Mouse (Mus musculus) hindlimb bud, embryonic 11.5 days (tissue): ENCODE results near the gene Hist2h2be.
A peak's percentile ranks its signal among the peaks of the same experiment; 100 is the strongest.
"Not testable (repeated sequence)": the region's sequence is repeated elsewhere in the genome, so short reads cannot be mapped to it uniquely, and the experiment has no call there.

Experiments
- DNase-seq: peaks from one replicate; pipeline ENCODE4 v3.0.0-alpha.2; 2012; ENCODE audit warnings: low read depth, low spot score; ENCODE audit errors: extremely low spot score

Hist2h2be gene

DNA sequence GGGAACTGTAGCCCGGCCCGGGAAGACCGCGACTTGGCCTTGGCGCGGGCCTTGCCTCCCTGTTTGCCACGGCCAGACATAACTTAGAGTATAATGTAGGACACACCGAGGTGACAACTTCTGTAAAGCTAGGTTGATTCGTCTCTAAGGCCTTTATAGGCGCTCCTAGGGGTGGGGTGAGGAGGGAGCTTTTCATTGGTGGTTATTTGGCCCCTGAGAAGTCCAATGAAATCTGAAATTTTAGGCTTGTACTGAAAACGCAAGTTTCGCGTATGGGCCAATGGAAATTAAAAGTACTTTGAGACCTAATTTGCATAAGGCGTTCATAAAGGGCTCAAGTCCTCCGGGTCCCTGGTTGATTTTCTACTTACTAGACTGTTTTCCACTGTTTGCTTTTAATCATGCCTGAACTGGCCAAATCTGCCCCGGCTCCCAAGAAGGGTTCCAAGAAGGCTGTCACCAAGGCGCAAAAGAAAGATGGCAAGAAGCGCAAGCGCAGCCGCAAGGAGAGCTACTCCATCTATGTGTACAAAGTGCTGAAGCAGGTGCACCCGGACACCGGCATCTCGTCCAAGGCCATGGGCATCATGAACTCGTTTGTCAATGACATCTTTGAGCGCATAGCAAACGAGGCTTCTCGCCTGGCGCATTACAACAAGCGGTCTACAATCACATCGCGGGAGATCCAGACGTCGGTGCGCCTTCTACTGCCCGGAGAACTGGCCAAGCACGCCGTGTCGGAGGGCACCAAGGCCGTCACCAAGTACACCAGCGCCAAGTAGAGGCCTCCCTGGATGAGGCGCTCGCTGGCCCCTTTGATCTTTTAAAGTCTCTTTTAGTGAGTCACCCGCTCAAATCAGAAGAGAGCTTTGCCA, at the start of gene Hist2h2be, which contains the start of gene Hist2h2ac:
Gene Hist2h2be, plus strand, starts transcription at position 355 of the 875 bp plus-strand sequence.
Gene Hist2h2ac, minus strand, starts transcription at position 116 of the 875 bp plus-strand sequence.
- DNase-seq = peak; percentile 90

DNA sequence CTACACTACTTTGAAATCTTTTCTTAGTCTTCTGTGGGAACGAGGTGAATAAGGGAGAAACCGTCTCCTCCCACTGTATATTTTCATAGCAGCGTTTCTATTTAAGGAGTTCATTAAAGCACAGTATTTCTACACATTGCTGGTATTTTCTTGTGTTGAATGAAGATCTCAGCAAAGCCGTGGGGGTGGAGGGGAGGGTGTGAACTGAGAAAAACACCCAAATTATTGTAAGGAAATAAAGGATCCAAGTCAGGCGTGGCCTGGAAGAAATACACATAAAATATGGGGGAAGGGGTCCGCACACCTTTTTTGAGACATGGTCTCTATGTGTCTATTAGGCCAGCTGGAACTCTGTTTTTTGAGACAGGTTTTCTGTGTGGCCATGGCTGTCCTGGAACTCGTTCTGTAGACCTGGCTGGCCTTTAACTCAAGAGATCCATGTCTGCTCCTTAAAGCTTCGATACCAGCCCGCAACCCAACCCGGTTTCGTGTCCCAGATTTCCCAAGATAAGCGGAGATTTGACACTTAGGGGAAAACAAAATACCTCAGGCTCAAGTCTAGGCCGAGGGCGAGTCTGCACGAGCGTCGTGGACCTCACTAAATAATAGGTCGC, 49.2 kb upstream of the Hist2h2be start:
- DNase-seq = no peak

DNA sequence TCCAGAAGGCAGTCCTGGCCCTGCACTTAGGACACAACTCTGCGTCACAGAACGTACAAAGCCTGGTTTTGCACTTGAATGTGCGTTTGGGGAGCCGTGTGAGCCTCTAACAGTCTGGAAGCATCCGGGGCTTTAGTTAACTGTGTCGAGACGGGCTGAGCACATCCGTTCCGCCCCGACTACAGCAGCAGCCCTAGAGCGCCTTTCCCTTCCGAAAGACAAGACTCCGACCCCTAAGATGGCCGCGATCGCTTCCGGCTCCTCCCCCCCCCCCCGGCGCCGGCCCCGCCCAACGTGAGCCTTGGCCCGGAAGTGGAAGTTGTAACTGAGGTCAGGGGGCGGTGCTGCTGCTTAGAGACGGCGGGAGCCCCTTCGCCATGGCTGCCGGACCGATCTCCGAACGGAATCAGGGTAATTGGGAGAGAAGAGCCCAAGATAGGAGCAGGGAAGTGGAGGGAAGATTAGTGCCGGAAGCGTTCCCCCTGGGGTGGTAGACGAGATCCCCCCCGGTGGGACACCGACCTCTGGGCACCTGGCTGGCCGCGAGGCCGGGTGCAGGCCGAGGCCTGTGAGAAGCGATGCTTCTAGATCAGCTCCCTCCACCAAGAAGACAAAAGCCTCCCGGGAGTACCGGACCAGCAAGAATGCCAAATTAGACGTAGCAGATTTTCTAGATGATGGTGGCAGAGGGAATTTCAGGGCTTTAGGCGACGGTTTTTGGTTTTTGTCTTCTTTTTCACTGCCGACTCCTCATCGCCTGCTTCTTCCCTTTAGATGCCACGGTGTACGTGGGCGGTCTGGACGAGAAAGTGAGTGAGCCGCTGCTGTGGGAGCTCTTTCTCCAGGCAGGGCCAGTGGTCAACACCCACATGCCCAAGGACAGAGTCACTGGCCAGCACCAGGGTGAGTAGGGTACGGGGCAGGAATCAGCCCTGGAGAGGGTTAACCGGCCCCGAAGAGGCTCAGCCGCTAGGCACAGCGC, 48.4 kb upstream of the Hist2h2be start, which contains the start of gene Sf3b4:
Gene Sf3b4, plus strand, starts transcription at position 136 of the 982 bp plus-strand sequence.
- DNase-seq = no peak

DNA sequence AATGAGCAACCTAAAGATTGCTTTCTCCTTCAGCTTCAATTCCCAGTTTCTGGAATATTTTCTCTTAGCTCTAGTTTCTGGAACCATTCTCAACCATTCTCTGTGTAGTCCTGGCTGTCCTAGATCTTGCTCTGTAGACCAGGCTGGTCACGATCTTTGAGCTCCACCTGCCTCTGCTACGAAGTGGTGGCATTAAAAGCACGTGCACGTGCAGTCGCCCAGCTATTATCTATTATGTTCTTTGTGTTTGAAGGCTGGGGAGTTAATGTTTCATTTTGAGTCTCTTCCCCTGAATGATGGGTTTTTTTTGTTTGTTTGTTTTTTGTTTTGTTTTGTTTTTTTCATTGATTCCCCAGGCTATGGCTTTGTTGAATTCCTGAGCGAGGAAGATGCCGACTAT, 47.7 kb upstream of the Hist2h2be start:
- DNase-seq = no peak

DNA sequence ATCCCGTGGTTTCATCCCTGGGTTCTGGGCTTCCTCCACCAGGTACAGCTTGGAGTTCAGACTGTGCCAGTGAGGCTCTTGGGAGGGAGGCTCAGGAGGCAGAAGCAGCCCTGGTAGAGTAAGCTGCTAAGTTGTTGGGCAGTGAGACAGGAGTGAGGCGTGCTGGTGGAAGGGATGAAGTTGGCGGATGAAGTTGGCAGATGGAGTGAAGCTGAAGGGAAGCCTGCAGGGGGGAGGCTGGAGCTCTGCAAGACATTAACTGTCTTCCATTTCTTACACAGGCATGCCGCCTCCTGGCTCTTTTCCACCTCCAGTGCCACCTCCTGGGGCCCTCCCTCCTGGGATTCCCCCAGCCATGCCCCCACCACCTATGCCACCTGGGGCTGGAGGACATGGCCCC, 46.9 kb upstream of the Hist2h2be start:
- DNase-seq = not testable (repeated sequence)

DNA sequence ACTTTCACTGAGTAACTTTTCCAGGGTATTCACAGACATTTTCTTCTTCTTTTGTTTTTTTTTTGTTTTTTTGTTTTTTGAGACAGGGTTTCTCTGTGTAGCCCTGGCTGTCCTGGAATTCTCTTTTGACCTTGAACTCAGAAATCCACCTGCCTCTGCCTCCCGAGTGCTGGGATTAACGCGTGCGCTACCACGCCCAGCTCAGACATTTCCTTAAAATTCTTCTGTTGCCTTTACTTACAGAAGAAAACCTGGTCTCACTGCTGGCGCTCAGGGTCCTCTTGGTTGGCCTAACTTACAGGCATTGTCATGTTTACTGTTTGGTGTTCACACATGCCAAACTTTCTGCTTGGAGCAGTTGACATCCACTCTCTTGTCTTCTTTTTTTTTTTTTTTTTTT, 45.7 kb upstream of the Hist2h2be start:
- no peak for DNase-seq

DNA sequence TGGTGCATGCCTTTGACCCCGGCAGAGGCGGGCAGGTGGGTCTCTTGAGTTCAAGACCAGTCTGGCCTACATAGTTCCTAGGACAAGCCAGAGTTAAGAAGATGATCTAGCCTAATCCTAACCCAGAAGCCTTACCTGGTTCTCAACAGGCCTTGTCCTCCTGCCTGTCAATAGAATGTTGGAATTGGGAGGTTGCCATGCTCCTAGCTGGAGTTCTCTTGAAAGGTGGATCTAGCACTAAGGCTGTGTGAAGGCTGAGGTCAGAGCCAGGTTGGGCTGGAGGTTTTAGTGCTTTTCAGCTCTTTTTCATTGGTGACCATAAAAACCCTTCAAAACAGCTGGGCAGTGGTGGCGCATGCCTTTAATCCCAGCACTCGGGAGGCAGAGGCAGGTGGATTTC, 42.5 kb upstream of the Hist2h2be start:
- DNase-seq = no peak

DNA sequence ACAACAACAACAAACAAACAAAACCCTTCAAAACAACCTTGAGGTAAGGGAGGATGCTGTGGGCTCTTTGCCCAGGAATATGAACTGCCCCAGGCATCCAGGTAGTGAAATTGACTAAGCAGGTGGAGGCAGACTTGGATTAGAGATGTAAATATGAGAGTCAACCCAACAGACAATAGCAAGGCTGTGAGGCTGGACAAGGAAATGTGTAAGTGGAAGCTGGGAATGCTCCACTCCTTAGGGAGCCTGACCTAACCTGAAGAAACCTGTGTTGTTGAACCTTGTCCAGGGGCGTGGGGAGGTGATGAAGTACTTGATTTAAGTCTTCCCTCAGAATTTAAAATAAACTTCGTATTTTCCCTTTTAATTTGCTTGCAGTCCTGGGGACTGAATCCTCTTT, 42.0 kb upstream of the Hist2h2be start:
- DNase-seq = no peak

DNA sequence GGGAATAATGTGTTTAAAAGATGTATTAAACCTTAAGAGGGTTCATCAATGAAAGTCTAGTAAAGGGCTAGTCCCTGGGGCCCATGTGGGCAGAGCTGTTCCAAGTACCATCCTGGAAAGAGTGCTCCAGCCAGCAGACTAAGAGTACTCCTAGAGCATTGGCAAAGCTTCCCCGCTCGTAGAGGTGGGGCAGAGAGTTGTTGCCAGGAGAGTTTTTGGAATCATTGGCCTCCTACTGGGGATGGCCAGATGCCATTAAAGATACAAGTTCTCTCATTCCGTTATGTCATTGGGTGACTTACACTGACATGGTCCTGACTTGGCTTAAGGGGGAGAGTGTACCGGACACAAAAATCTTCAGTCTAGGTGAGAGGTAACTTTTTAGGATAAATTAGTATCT, 41.4 kb upstream of the Hist2h2be start:
- no peak for DNase-seq

DNA sequence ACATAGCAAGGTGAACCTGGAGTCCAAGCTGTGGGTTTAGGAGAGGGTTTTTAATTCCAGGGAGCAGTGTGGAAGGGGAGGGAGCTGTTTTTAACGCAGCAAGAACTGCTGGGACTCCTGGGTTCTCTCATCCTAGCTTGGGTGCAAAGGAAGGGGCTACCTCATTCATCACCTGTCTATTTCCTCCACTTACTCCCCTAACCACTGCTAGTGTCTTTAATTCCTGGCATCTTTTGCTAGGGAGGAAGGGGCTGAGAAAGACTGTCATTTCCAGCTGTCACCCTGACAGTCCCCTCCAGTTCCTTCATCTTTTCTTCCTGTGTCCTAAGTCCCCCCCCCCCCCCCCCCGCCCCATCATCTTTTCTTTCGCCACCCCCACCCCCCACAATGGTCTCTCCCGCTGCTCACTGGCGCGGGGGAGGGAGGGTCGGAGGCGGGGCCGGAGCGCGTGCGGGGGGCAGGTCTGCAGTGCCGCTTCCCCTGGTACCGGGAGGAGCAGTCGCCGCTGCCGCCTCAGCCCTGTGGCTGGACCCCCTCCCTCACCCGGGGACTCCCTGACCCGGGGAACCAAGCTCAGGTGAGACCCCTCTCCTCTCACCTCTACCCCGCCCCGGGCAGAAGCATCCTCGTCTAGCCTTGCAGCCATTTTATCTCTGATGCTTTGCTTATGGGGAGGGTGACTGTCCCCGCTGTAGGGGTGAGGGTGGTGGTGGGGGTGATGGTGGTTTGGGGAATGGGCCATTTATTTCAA, 40.0 kb upstream of the Hist2h2be start, which contains the start of gene Sv2a:
Gene Sv2a, plus strand, starts transcription at position 425 of the 751 bp plus-strand sequence.
- DNase-seq = no peak

DNA sequence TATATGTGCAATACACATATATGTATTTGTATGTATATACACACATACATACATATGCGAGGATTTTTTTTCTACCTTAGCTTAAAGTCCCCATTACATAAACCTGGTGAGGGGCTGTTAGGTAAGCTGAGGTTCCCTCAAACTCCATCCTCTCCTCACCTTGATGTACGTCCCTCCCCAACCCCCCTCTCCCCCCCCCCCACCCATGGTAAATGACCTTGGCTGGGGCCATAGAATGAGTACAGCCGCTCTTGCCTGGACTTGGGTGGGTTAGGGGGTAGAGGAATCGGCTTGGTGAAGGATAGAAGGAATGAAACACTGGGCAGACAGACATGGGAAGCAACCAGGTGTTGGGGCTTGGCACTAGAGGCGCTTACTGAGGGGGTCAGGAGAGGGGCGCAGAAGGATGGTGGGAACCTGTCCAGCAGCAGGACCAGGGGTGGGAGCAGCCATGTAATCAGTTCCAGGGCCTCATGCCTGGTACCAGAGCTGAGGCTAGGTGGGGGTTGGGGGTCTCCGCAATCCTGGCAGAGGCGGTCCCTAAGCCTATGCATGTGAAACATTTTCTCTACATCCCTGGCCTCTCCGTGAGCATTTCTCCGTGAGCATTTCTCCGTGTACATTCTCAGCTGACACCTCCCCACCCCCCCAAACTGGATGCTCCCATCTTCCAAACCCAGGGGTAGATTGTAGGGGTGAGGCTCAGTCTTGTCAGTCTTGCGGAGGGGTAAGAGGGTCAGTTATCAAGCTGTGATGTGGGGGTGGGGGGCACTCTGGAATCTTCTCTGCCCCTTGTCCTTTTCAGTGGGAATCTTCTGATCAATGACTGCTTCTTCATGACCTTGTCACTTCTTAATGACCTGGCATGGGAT, 39.2 kb upstream of the Hist2h2be start:
- DNase-seq = no peak

DNA sequence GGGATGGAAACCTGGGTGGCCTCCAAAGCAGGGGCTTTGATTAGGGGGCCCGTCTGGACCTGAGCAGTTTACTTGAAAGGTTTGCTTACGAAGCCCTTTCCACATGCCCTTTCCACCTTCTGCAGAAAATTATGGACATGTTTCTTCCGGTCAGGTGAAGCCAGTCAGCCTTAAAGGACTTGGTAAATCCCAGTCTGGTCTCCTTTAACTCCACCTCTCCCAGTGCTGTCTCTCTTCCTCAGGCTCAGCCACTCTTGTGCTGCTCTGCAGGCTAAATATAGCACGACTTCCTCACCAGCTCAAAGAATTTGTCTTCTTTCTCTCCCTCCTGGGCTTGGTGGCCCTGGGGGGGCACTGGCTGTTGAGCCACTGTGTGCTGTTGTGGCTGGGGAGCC, 38.5 kb upstream of the Hist2h2be start:
- no peak for DNase-seq

DNA sequence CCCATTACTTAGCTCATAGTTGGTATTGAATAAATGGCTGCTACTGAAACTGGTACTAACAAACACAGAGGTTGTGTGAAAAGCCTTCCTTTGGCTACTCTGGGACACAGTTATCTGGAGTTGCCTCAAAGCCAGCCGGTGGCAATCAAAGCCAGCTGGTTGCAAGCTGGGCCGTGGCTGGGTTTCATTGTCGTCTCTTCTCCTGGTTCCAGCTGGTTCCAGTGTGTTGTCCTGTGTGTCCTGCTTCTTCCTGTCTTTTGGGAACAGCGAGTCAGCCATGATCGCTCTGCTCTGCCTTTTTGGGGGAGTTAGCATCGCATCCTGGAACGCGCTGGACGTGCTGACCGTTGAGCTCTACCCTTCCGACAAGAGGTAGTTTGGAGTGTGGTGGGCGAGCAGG, 27.9 kb upstream of the Hist2h2be start:
- DNase-seq = no peak

DNA sequence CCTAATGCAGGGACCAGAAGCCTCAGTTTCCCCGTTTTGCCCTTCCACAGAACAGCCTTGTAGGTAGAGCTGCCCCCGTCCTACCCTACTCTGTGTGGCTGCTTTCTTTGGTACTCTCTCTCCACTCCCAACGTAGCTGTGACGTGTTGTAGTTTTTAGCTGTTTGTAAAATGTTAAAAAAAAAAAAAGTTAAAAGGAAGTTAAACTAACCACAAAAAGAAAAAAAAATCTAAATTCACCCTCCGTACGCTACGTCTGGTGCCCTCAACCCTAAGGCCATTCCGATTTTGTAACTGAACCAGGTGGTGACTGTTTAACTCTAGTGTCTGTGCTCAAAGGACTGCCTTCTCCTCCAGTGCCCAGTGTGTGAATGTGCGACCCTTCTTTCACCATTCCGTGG, 26.0 kb upstream of the Hist2h2be start:
- DNase-seq = no peak

DNA sequence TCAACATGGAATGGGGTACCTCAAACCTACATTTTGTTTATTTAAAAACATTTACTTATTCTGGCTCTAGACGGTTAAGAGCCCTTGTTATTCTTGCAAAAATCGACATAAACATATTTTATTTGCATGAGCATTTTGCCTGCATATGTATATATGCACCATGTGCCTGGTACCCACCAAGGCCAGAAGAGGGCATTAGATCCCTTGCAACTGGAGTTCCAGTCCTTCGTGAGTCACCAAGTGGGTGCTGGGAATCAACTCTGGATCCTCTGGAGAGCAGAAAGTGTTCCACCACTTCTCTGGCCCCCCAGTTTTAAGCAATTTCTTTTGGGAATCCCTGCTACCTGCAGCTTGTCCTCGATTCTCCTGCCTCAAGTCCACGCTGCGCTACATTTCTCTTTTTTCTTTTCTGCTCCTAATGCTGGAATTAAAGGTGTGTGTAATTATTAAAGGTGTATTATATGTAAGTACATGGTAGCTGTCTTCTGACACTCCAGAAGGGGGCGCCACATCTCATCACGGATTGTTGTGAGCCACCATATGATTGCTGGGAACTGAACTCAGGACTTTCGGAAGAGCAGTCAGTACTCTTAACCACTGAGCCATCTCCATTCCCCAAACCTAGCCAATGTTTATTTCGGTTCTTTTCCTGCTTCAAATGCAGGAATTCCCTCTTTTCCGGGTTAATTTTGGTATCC, 25.2 kb upstream of the Hist2h2be start:
- no peak for DNase-seq

DNA sequence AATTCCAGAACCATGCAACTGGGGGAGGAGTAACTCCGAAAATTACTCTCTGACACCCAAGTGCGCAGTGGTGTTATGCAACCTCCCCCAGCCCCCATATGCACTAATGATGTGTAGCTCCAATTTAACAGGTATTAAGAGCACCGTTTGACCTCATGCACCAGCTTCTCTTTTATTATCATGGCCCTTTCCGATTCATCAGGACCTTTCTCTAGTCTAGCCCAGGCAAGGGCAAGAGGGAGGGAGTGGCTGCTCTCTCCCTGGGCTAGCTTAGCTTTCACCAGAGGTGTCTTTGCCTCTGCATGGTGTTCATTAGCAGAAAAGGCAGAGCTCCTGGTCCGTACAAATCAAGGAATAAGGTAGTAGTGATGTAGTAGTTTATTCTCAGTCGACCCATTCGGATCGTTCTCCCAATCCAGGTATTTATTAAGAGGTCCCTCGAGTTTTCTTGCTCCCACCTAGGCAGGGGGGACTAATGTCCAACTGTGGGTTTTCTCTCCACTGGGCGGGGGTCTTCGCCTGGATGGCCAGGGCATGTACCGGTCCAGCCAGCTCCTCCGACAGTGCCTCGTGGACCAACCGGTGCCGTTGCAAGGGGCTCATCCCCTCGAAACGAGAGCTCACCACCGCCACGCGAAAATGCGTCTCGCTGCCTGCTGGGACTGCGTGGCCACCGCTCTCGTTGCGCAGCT, 24.3 kb upstream of the Hist2h2be start:
- no peak for DNase-seq

DNA sequence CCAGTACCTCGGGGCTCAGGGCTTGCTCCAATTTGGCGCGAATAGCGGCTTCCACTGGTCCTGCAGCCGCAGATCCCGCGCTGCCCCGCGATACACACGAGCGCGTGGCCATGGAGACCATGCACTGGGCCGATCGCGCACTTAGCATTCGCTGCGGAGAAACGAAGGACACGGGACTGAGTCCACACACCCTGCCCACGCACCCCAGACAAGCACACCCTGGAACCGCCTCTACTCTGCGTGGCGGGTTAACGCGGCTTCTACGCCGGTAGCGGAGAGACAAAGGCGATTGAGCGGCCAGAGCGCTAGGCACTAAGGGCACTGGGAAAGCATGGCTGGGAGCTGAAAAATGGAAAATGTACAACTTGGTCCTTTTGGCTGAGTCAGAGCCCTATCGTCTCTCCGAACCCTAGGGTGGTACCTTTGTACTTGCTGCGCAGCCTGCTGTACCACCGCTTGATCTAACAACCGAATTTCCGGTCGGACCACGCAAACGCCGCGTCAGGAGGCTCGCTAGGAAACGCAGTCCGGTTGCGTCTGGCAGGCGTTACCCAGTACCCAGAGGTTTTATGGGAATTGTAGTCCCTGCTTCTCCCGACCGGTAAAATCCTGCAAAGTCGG, 23.7 kb upstream of the Hist2h2be start:
- peak; percentile 79 for DNase-seq

DNA sequence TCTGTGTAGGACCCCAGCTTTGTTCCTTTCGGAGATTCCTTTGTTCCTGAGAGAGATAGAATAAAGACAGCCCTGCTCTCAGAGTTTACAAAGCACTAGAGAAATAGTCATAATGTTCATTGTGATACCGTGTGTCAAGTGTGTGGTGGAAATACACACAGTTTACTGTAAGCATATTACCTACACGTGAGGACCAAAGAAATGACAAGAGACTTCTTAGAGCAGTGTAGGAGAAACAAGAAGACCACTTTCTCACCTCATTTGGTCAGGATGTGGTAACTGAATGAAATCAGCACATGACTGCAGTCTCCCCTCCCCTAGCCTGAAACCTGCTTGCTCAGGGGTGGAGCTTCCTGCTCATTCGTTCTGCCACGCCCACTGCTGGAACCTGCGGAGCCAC, 22.7 kb upstream of the Hist2h2be start:
- no peak for DNase-seq
